Mouse (Mus musculus) skeletal muscle tissue, adult 2 months (tissue): ENCODE measurements around the gene Kcnip1.

Experiments used
- DNase-seq: peaks from one replicate; pipeline ENCODE4 v3.0.0-alpha.2; 2012; ENCODE audit warnings: low read depth, low spot score

Kcnip1 gene

GRCm38 (mm10) chr11:33670105-33670965, 322.6 kb downstream of the Kcnip1 start:
- DNase-seq = no peak

GRCm38 (mm10) chr11:33668376-33668775, 324.6 kb downstream of the Kcnip1 start:
- no peak for DNase-seq

- no peak for DNase-seq
These were observed 329.4 kb downstream of the Kcnip1 start for GRCm38 (mm10) chr11:33663599-33663998.

DNA sequence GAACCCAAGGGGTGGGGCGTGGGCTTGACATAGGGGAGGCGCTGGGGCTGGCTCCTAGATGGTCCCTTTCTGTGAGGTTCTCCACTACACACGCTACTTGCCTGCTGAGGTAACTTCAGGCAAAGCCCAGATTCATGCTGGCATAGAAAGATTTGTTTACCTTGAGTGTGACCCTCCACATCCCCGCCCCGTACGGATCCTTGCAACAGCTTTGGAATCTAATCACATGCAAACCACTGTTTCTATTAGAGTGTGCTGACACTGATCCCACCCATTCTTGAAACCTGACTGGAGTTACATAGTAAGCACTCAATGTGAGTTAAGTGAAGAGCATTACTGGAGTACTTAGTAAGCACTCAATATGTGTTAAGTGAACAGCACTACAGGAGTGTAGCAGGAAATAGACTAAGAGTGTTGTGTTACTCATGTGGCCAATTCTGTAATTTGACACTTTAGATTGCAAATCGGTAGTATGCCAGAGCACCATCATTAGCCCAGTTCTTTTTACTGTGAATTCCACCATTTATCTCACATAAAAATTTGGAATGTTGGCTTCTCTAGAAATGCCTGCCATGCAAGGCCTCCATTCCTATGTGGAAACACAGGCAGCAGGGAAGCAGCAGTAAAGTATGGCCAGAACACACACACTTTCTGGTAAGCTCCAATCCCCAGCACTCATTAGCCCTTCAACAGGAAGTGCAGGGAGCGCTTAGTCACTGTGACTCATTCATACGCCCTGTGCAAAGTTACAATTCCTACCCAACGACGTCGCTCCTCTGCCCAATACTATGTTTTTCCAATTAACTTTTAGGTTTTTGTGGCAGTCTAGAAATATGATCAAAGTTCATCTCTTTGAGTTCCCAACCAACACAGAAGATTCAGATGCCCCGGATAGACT, 332.7 kb downstream of the Kcnip1 start:
- DNase-seq = no peak

DNA sequence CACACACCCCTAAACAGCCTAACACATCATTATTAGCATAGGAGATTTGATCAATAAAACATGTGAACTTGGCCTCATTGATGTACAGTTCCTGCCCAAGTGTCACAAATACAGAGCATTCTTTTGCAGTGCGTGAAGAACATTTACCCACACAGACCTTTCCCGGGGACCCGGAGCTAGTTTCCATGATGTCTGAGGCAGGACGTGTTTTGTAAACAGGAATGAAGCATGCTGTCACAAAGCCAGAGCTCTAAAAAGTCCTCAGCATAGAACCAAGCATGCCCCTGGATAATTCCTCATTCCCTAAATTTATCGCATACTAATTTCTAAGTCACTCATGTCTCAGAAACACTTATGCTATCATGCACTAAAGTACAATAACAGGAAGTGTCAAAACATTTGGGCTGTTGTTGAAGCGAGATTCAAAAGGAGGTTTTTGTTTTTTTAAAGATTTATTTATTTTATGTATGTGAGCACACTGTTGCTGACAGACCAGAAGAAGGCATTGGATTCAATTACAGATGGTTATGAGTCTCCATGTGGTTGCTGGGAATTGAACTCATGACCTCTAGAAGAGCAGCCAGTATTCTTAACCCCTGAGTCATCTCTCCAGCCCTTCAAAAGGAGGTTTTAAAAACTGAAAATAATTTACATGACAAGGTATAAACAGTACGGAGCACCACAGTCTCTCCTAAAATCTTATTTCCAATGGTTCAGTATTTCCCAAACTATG, 336.9 kb downstream of the Kcnip1 start:
- DNase-seq = no peak

- no peak for DNase-seq
These were observed 337.7 kb downstream of the Kcnip1 start for GRCm38 (mm10) chr11:33655221-33655620.

DNA sequence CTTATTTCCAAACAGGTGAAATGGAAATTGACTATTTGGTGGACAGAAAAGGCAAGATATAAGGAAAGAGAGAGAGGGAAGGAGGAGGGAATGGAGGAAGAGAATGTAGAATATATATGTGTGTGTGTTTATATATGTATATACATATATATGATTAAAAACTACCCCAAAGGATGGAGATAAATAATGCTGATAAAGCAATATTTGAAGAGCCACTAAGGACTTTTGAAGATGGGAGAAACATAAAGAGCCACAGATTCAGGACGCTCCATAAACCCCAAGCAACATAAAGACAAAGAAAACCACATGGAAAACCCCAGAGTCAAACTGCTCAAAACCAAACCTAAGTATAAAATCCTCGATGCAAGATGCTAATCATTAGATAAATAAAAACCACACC, 338.5 kb downstream of the Kcnip1 start:
- no peak for DNase-seq

- no peak for DNase-seq
These were observed 343.6 kb downstream of the Kcnip1 start for GRCm38 (mm10) chr11:33649358-33649757.

GRCm38 (mm10) chr11:33637107-33637506, 355.8 kb downstream of the Kcnip1 start:
- DNase-seq = no peak

DNA sequence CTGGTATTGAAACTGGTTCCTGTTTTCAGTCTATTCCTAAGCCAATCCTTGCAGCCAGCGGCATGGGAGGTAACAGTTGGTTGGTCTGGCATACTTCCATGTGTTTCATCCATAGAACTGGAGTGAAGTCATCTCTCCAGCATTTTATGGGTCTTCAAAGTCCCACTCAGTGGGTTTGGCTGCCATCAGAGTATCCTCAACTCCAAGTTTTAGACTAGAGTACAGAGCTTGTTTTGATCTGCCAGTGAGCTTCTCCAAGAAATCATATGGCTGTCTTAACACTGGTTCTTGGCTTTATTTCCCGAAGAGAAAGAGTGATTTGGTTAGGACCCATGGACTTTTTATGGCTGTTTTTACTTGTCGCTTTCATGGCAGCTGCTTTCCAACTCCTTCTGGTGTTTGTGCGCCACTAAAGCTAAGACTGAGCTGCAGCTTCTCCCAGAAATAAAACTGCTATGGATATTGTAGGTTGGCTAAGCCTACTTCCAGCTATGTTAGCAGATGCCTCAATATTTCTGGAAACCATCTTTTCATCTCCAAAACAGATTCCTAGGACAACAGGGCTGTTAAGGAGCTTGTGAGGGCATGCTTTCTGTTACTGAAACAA, 365.7 kb downstream of the Kcnip1 start:
- DNase-seq = no peak

- DNase-seq = peak; percentile 19
These were observed 378.7 kb downstream of the Kcnip1 start for GRCm38 (mm10) chr11:33614218-33614617.

- DNase-seq = no peak
These were observed 385.2 kb downstream of the Kcnip1 start for GRCm38 (mm10) chr11:33607784-33608183.

- no peak for DNase-seq
These were observed 389.8 kb downstream of the Kcnip1 start for GRCm38 (mm10) chr11:33603174-33603573.

- no peak for DNase-seq
These were observed 394.0 kb downstream of the Kcnip1 start, which contains the start of gene D130052B06Rik for GRCm38 (mm10) chr11:33598986-33599385. Gene D130052B06Rik, plus strand, starts transcription at chr11:33599302.

DNA sequence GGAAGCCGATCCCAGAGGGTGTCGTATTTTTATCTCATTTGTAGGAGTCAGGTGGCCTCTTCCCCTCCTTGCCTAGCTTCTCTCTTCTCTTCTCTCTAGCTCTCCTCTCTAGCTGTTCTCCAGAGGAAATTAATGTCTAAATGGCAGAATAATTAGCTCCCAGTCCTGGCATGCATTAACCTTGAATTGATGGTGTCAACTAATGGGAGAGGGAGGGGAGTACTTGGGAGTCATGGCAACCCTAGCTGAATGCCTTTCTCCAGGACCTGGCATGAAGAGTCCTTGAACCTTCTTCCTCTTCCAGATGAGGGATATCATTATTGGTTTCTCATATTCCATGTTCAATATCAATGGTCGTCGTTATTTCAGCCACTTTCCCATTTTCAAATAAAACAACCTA, 396.3 kb downstream of the Kcnip1 start:
- DNase-seq = no peak

DNA sequence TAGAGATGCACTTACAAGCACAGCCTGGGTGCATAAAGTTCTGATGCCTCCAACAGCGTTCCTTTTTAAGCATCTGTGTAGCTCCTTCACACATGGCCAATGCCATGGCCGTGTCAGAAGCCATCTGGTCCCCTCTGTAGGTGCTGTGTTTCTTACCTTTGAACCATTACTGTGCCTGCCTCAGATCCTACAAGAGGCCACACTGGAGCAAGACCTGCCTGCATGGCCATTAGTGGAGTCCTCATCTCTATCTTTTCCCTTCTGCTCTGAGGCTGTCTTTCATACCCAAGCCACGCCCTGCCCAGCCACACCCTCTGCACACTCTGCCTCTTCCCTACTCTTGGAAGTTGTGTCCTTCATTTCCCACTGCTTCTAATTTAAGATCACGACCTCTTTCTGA, 400.1 kb downstream of the Kcnip1 start:
- no peak for DNase-seq

GRCm38 (mm10) chr11:33590771-33591170, 402.2 kb downstream of the Kcnip1 start:
- no peak for DNase-seq

DNA sequence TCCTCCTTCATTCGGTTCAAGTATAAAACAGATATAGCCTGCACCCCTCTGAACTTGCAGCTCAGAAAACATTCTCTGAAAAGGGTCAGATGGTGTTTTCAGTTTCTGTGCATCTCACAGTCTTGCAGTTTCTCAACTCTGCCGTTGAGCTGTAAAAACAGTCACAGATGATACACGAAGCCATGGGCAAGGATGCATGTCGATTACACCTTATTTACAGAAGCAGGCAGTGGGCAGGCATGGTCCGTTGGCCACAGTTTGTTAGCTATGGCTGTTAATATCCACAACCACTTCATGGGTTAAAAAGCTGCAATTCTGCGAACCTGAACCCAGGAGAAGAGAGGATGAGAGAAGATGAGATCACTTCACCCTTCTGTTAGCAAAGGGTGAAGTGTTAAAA, 406.3 kb downstream of the Kcnip1 start:
- DNase-seq = no peak

DNA sequence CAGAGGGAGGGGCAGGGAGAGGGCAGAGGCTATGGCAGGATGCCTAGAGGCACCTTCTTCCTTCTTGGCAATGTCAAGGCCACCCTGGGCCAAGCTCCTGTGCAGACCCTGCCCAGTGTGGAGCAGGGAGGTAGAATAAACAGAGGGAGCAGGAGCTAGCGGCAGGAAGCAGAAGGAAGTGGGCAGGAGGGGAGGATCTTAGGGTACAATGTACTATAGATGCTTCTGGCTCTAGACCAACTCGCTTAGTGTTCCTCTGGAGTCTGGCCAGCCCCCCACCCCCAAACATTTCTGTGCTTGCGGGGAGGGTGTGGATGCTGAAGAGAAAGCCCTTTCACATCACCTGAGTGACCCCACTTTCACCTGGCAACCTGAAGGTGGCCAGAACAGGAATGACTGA, 413.3 kb downstream of the Kcnip1 start:
- no peak for DNase-seq
